Comparison of ENCODE assay signal across 11 mouse cellular contexts in the genomic region with DNA sequence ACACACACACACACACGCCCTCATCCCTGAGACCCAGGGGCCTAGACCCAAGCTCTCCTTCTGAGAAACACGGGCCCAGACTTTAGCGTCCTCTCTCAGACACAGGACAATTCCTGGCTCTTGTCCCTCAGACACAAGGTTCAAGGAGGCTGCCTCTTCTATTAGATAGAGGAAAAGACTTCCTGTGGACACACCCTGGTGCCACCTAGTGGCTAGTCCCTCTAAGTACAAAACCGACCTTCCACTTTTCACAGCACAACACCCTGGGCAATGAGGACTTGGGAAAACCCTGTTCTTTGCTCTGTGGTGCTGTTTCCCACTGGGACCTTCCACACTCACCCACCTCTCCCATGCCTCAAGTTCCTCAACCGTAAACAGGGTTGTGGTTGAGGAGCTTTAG. TPM values are rescaled to one million over a fixed set of nuclear protein-coding genes. Genes with fewer than 3 reads are reported as not detected.
DNase-seq lines count a peak whose midpoint lies in the region; ATAC-seq and TF ChIP-seq lines count a peak whose summit lies in the region.
"Had no signal": no experiment of that assay in that cellular context is flagged by ENCODE, and none has a peak within 500 bp of the region (broad histone marks: within the 10 kb centered on the region; RNA-seq: fewer than 3 reads in every experiment).

No protein-coding gene starts in this region.

- no peaks in the 10 kb centered on the region for H3K4me1 ChIP-seq in intestine, postnatal 0 days (replicated peaks; ENCODE audit: control insufficient read depth, insufficient read depth, low read length)
- H3K4me1 ChIP-seq in intestine, embryonic 15.5 days (replicated peaks) = no peaks in the 10 kb centered on the region
- H3K4me1 ChIP-seq: hindbrain, embryonic 13.5 days had no signal

- no peaks in the 10 kb centered on the region for H3K27me3 ChIP-seq in intestine, postnatal 0 days (replicated peaks; ENCODE audit: control insufficient read depth, insufficient read depth, low read length)
- H3K27me3 ChIP-seq in intestine, embryonic 15.5 days (replicated peaks) = no peaks in the 10 kb centered on the region

- TF ChIP-seq CTCF in intestine, postnatal 0 days (IDR thresholded peaks at IDR 0.05; ENCODE audit: low read depth) = peak; percentile 59

- H3K4me3 ChIP-seq in intestine, postnatal 0 days (ENCODE audit: low read depth, low read length) = no peak overlapping the region
- H3K4me3 ChIP-seq in intestine, embryonic 15.5 days (replicated peaks) = no peak overlapping the region
- H3K4me3 ChIP-seq: hindbrain, embryonic 13.5 days had no signal

- ATAC-seq in intestine, postnatal 0 days = no peak
- ATAC-seq in intestine, embryonic 15.5 days = no peak
- ATAC-seq in erythroblast, adult 5-6 weeks (replicated peaks; ENCODE audit: low FRiP score, poor library complexity, severe bottlenecking) = no peak

- 74% methylated on average over 5 of the region's 5 CpGs for WGBS in intestine, postnatal 0 days
- 69% methylated on average over 5 of the region's 5 CpGs for WGBS in intestine, embryonic 15.5 days

- no peak overlapping the region for H3K9ac ChIP-seq in intestine, postnatal 0 days (ENCODE audit: low read depth, low read length)
- no peak overlapping the region for H3K9ac ChIP-seq in intestine, embryonic 15.5 days
- H3K9ac ChIP-seq: hindbrain, embryonic 13.5 days had no signal

- H3K4me2 ChIP-seq in intestine, postnatal 0 days (replicated peaks; ENCODE audit: low read depth) = no peak overlapping the region
- H3K4me2 ChIP-seq in intestine, embryonic 15.5 days (replicated peaks) = no peak overlapping the region
- H3K4me2 ChIP-seq: hindbrain, embryonic 13.5 days had no signal

- H3K27ac ChIP-seq in intestine, postnatal 0 days (ENCODE audit: low read depth, low read length) = no peak overlapping the region
- H3K27ac ChIP-seq in intestine, embryonic 15.5 days = no peak overlapping the region
- H3K27ac ChIP-seq: hindbrain, embryonic 13.5 days had no signal

- no peaks in the 10 kb centered on the region for H3K9me3 ChIP-seq in intestine, postnatal 0 days (ENCODE audit: control insufficient read depth)
- H3K9me3 ChIP-seq in intestine, embryonic 15.5 days = no peaks in the 10 kb centered on the region
- H3K9me3 ChIP-seq: hindbrain, embryonic 13.5 days had no signal

- no peaks in the 10 kb centered on the region for H3K36me3 ChIP-seq in intestine, postnatal 0 days (ENCODE audit: control insufficient read depth, insufficient read depth)
- no peaks in the 10 kb centered on the region for H3K36me3 ChIP-seq in intestine, embryonic 15.5 days
- H3K36me3 ChIP-seq: hindbrain, embryonic 13.5 days had no signal

- DNase-seq in urinary bladder, postnatal 10 days (ENCODE audit: low spot score) = peak; percentile 8
- no peak for DNase-seq in urinary bladder, adult 18-20 months (ENCODE audit: low spot score in 2 of 2)
- peak; percentile 25 for DNase-seq in embryo, embryonic 11 days
- no peak for DNase-seq in yolk sac, embryonic 10.5 days (ENCODE audit: low spot score)
- DNase-seq in spleen, adult 18-20 months = no peak
- DNase-seq: thymus, postnatal 14 days had no signal

RNA-seq across cellular contexts. Expression of gene Klk15, which starts 7.6 kb away (rescaled TPM):
- polyA plus RNA-seq in intestine, postnatal 0 days (2015; fragmentation: Nextera tagmentation; extraction: Ambion mirVana) = not detected in 2 replicates
- not detected in 2 replicates for polyA plus RNA-seq in intestine, embryonic 15.5 days (2015; fragmentation: Nextera tagmentation; extraction: Ambion mirVana)
- not detected in 2 replicates for total RNA-seq in erythroblast, adult 5-6 weeks (2015; ENCODE audit: low replicate concordance)
- not detected in 2 replicates for total RNA-seq in erythroblast, adult 5-6 weeks (2017; ENCODE audit: low replicate concordance)
- total RNA-seq: left cerebral cortex, postnatal 10 days had no signal
- polyA plus RNA-seq: hindbrain, embryonic 13.5 days had no signal

RNA-seq across cellular contexts. Expression of gene Klk1b8, which starts 24.5 kb away (rescaled TPM):
- not detected in 2 replicates for polyA plus RNA-seq in intestine, postnatal 0 days (2015; fragmentation: Nextera tagmentation; extraction: Ambion mirVana)
- polyA plus RNA-seq in intestine, embryonic 15.5 days (2015; fragmentation: Nextera tagmentation; extraction: Ambion mirVana) = 0.16 and 0.59 TPM in 2 replicates
- total RNA-seq in erythroblast, adult 5-6 weeks (2015; ENCODE audit: low replicate concordance) = not detected in 2 replicates
- total RNA-seq in erythroblast, adult 5-6 weeks (2017; ENCODE audit: low replicate concordance) = not detected in 2 replicates
- total RNA-seq: left cerebral cortex, postnatal 10 days had no signal
- polyA plus RNA-seq: hindbrain, embryonic 13.5 days had no signal

RNA-seq across cellular contexts. Expression of gene Klk1b1, which starts 40.6 kb away (rescaled TPM):
- polyA plus RNA-seq in intestine, postnatal 0 days (2015; fragmentation: Nextera tagmentation; extraction: Ambion mirVana) = not detected in 2 replicates
- polyA plus RNA-seq in intestine, embryonic 15.5 days (2015; fragmentation: Nextera tagmentation; extraction: Ambion mirVana) = not detected in 2 replicates
- total RNA-seq in erythroblast, adult 5-6 weeks (2015; ENCODE audit: low replicate concordance) = not detected in 2 replicates
- not detected in 2 replicates for total RNA-seq in erythroblast, adult 5-6 weeks (2017; ENCODE audit: low replicate concordance)
- total RNA-seq: left cerebral cortex, postnatal 10 days had no signal
- polyA plus RNA-seq: hindbrain, embryonic 13.5 days had no signal

RNA-seq across cellular contexts. Expression of gene Klk4, which starts 45.0 kb away (rescaled TPM):
- not detected in 2 replicates for polyA plus RNA-seq in intestine, postnatal 0 days (2015; fragmentation: Nextera tagmentation; extraction: Ambion mirVana)
- polyA plus RNA-seq in intestine, embryonic 15.5 days (2015; fragmentation: Nextera tagmentation; extraction: Ambion mirVana) = not detected in 2 replicates
- not detected in 2 replicates for total RNA-seq in erythroblast, adult 5-6 weeks (2015; ENCODE audit: low replicate concordance)
- not detected in 2 replicates for total RNA-seq in erythroblast, adult 5-6 weeks (2017; ENCODE audit: low replicate concordance)
- total RNA-seq: left cerebral cortex, postnatal 10 days had no signal

RNA-seq across cellular contexts. Expression of gene Klk1b9, which starts 49.9 kb away (rescaled TPM):
- not detected in 2 replicates for polyA plus RNA-seq in intestine, postnatal 0 days (2015; fragmentation: Nextera tagmentation; extraction: Ambion mirVana)
- not detected in 2 replicates for polyA plus RNA-seq in intestine, embryonic 15.5 days (2015; fragmentation: Nextera tagmentation; extraction: Ambion mirVana)
- total RNA-seq in erythroblast, adult 5-6 weeks (2015; ENCODE audit: low replicate concordance) = not detected in 2 replicates
- total RNA-seq in erythroblast, adult 5-6 weeks (2017; ENCODE audit: low replicate concordance) = not detected in 2 replicates
- total RNA-seq: left cerebral cortex, postnatal 10 days had no signal
- polyA plus RNA-seq: hindbrain, embryonic 13.5 days had no signal

Comparison
In these comparisons a context has a peak if more than half of its experiments do, and no peak if none do; other contexts are left out.
1. DNase-seq: peak in urinary bladder, postnatal 10 days (single experiment) and embryo, embryonic 11 days (single experiment); none in urinary bladder, adult 18-20 months (0 of 2), yolk sac, embryonic 10.5 days (single experiment) and spleen, adult 18-20 months (0 of 2).